ENCODE assay signal across 8 mouse cellular contexts in genomic region chr7:139992406-139992805, GRCm38 (mm10). TPM values are rescaled to one million over a fixed set of nuclear protein-coding genes. Genes with fewer than 3 reads are reported as not detected.
DNase-seq lines count a peak whose midpoint lies in the region; TF ChIP-seq lines count a peak whose summit lies in the region.

TSS of gene Adam8 (minus strand) at chr7:139992562.

- H3K4me3 ChIP-seq in liver, adult 2 months (ENCODE audit: insufficient read depth, low read depth, low read length), result no peak within 1 kb of the TSS
- H3K4me3 ChIP-seq in olfactory bulb, adult 2 months (ENCODE audit: insufficient read depth, low read depth, low read length), result no peak within 1 kb of the TSS

- DNase-seq in retina, postnatal 1 day, result peak; percentile 6
- DNase-seq in retina, embryonic 14.5 days (ENCODE audit: low spot score), result no peak
- peak; percentile 36 for DNase-seq in c-Kit-positive CD71-positive TER-119-positive erythroid progenitor cells, embryonic 14.5 days (ENCODE audit: low spot score)
- DNase-seq in liver, adult 2 months (ENCODE audit: extremely low read depth, low read depth, low spot score), result peak; percentile 33
- DNase-seq in left cerebral cortex, postnatal 36 days (ENCODE audit: low spot score in 2 of 2), result no peak
- DNase-seq in frontal cortex, postnatal 25 days (ENCODE audit: low spot score in 2 of 2), result no peak
- no peak for DNase-seq in yolk sac, embryonic 10.5 days (ENCODE audit: low spot score)

- H3K27ac ChIP-seq in liver, adult 2 months (replicated peaks; ENCODE audit: insufficient read depth, low read depth, low read length), result no peak within 1 kb of the TSS
- H3K27ac ChIP-seq in olfactory bulb, adult 2 months (ENCODE audit: insufficient read depth, low read depth, low read length), result no peak within 1 kb of the TSS

- no peak for TF ChIP-seq POLR2A in liver, adult 2 months (IDR thresholded peaks at IDR 0.05; ENCODE audit: extremely low read depth, insufficient read depth, low read length)
- TF ChIP-seq POLR2A in olfactory bulb, adult 2 months (IDR thresholded peaks at IDR 0.05; ENCODE audit: insufficient read depth, low read depth, low read length), result no peak

- no peak within 1 kb of the TSS for H3K9ac ChIP-seq in liver, adult 2 months (ENCODE audit: low read depth, low read length)

- no peaks in the 10 kb centered on the region for H3K4me1 ChIP-seq in liver, adult 2 months (ENCODE audit: control insufficient read depth, insufficient read depth, low read length)
- no peaks in the 10 kb centered on the region for H3K4me1 ChIP-seq in olfactory bulb, adult 2 months (ENCODE audit: control insufficient read depth, insufficient read depth, low read length)

- H3K27me3 ChIP-seq in liver, adult 2 months (ENCODE audit: control insufficient read depth, insufficient read depth, low read length), result no peaks in the 10 kb centered on the region

- H3K36me3 ChIP-seq in liver, adult 2 months (ENCODE audit: control insufficient read depth, insufficient read depth, low read length), result peaks cover under 1% of the 10 kb centered on the region; the same call in 1 of the 2 replicates

- 26% methylated on average over 7 of the region's 7 CpGs for WGBS in liver, adult 2 months
- WGBS in olfactory bulb, adult 2 months, result 38% methylated on average over 7 of the region's 7 CpGs

- no peak for TF ChIP-seq CTCF in liver, adult 2 months (IDR thresholded peaks at IDR 0.05; ENCODE audit: low read depth, low read length)
- TF ChIP-seq CTCF in olfactory bulb, adult 2 months (IDR thresholded peaks at IDR 0.05; ENCODE audit: insufficient read depth, low read depth, low read length), result no peak

- intact Hi-C loops in left cerebral cortex, postnatal 36 days (cut with DNase I), result loop anchor here (10.0 kb wide), 1 partner anchor 88 kb away; no protein-coding TSS in a partner anchor

- no peaks in the 10 kb centered on the region for H3K79me2 ChIP-seq in liver, adult 2 months (ENCODE audit: control insufficient read depth, insufficient read depth, low read length)

RNA-seq across cellular contexts. Expression of gene Adam8, which starts in this region (rescaled TPM):
- total RNA-seq in liver, adult 2 months (2014; rRNA removed), result 0.09 and 0.47 TPM in 2 replicates
- polyA plus RNA-seq in liver, adult 2 months (2012; rRNA removed), result 0.35 and 0.46 TPM in 2 replicates
- polyA plus RNA-seq in olfactory bulb, adult 2 months (2012; ENCODE audit: insufficient read depth, insufficient read length, low replicate concordance, missing spikeins), result not detected in 2 replicates
- 1 to 10 TPM; 1.7 to 3.5 TPM for total RNA-seq in left cerebral cortex, postnatal 36 days (2021)

Comparison
In these comparisons a context has a peak if more than half of its experiments do, and no peak if none do; other contexts are left out.
1. DNase-seq: peak in retina, postnatal 1 day (single experiment) and c-Kit-positive CD71-positive TER-119-positive erythroid progenitor cells, embryonic 14.5 days (single experiment); none in retina, embryonic 14.5 days (single experiment), left cerebral cortex, postnatal 36 days (0 of 2), frontal cortex, postnatal 25 days (0 of 2) and yolk sac, embryonic 10.5 days (single experiment).
2. Peak in DNase-seq in liver, adult 2 months; RNA of the gene not detected or under 1 TPM.